Mouse (Mus musculus): Measurements from ENCODE around the gene Rbm45. TPM values are rescaled to one million over a fixed set of nuclear protein-coding genes. Genes with fewer than 3 reads are reported as not detected.
A peak's percentile ranks its signal among the peaks of the same experiment; 100 is the strongest.

Gene Rbm45
- polyA plus RNA-seq, 1 experiment from 2014 or later, result 6.3 TPM

DNA sequence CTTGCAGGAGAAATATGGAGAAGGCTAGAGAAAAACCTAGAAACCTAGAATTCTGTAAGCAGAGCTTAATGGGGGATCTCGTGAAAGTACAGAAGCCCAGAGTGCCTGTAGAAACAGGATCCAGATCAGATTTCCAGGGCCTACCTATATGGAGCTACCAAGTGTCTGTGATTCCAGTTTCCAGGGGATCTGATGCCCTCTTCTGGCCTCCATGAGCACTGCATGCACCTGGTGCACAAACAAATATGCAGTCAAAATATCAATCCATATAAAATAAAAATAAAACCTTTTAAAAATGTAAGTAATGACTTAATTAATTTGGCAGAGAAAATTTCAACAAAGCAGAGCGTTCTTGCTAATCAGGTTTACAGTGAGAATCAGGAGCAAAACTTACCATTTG is 7.7 kb upstream of the Rbm45 start:
- H3K4me2 ChIP-seq (ENCODE audit: low read depth, low read length), result no peak overlapping the region
- DNase-seq, result peak; percentile 30
- 50% methylated on average over 2 of the region's 2 CpGs for WGBS (ENCODE audit: insufficient replicate concordance)

GRCm38 (mm10) chr2:76365811-76366210 is 4.0 kb upstream of the Rbm45 start:
- Histone ChIP-seq H3K27me3 (ENCODE audit: insufficient read depth, low read length) (no peaks in the 10 kb centered on the region), H3K36me3 (replicated peaks; ENCODE audit: insufficient read depth, low read length) (no peaks in the 10 kb centered on the region), H3K4me2 (ENCODE audit: low read depth, low read length) (no peak overlapping the region), H3K27ac (ENCODE audit: low read depth) (no peak overlapping the region), H3K4me3 (ENCODE audit: low read depth, low read length) (no peak overlapping the region), H3K9ac (replicated peaks) (no peak overlapping the region), H3K9me3 (ENCODE audit: low read length) (no peaks in the 10 kb centered on the region), H3K4me1 (ENCODE audit: insufficient read depth) (0 out of 2 replicates have a peak, but pooled peaks cover 3% of the 10 kb centered on the region)
- no peak for TF ChIP-seq CTCF (IDR thresholded peaks at IDR 0.05; ENCODE audit: low read depth)
- TF ChIP-seq EP300 (IDR thresholded peaks at IDR 0.05; ENCODE audit: low read depth), result no peak
- 80% methylated on average over 4 of the region's 4 CpGs for WGBS (ENCODE audit: insufficient replicate concordance)
- no peak for ATAC-seq
- no peak for DNase-seq

More for the DNA sequence above, 7.7 kb upstream of the Rbm45 start:
- Histone ChIP-seq H3K27ac (ENCODE audit: low read depth) (no peak overlapping the region), H3K4me1 (ENCODE audit: insufficient read depth) (no peaks in the 10 kb centered on the region), H3K4me3 (ENCODE audit: low read depth, low read length) (no peak overlapping the region), H3K9me3 (ENCODE audit: low read length) (no peaks in the 10 kb centered on the region), H3K27me3 (ENCODE audit: insufficient read depth, low read length) (no peaks in the 10 kb centered on the region), H3K36me3 (replicated peaks; ENCODE audit: insufficient read depth, low read length) (no peaks in the 10 kb centered on the region), H3K9ac (replicated peaks) (no peak overlapping the region)
- TF ChIP-seq EP300 (IDR thresholded peaks at IDR 0.05; ENCODE audit: low read depth) (no peak), CTCF (IDR thresholded peaks at IDR 0.05; ENCODE audit: low read depth) (peak; percentile 58)
- ATAC-seq, result no peak

- Histone ChIP-seq H3K36me3 (replicated peaks; ENCODE audit: insufficient read depth, low read length) (peaks cover 3% of the 10 kb centered on the region), H3K9ac (replicated peaks) (no peak overlapping the region), H3K9me3 (ENCODE audit: low read length) (no peaks in the 10 kb centered on the region), H3K4me3 (ENCODE audit: low read depth, low read length) (no peak overlapping the region), H3K4me1 (ENCODE audit: insufficient read depth) (0 out of 2 replicates have a peak, but pooled peaks cover 3% of the 10 kb centered on the region), H3K4me2 (ENCODE audit: low read depth, low read length) (no peak overlapping the region), H3K27ac (ENCODE audit: low read depth) (no peak overlapping the region), H3K27me3 (ENCODE audit: insufficient read depth, low read length) (no peaks in the 10 kb centered on the region)
- 15% methylated on average over 9 of the region's 9 CpGs for WGBS (ENCODE audit: insufficient replicate concordance)
- TF ChIP-seq CTCF (IDR thresholded peaks at IDR 0.05; ENCODE audit: low read depth), result peak; percentile 85
- no peak for TF ChIP-seq EP300 (IDR thresholded peaks at IDR 0.05; ENCODE audit: low read depth)
- DNase-seq (peak; percentile 86), ATAC-seq (no peak)
Measured at GRCm38 (mm10) chr2:76367188-76367922, 2.4 kb upstream of the Rbm45 start.

DNA sequence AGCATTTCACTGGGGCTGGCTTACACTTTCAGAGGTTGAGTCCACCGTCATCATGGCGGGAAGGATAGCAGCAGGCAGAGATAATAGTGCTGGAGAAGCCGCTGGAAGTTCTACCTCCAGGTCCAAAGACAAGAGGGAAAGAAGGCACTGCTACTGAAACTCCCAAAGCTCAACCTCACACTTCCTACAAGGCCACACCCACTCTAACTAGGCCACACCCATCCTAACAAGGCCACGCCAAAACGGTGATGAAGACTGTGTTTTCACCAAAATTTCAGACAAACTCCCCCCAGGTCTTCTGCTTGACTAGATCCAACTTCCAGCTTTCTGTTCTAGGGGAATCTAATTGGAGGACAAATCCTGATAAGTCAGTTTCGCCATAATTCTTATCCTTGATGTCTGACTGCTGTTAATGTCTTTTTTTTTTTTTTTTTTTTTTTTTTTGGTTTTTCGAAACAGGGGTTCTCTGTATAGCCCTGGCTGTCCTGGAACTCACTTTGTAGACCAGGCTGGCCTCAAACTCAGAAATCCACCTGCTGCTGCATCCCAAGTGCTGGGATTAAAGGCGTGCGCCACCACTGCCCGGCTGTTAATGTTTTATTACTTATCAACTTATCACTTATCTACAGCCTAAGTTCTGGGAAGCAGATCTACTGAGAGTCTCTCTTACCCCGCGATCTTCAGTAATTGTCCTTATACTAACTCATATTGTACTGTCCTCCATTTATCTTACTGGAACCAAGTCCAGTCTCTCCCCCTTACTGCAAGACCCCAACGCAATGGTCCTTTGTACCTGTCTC is 723 bp upstream of the Rbm45 start:
- Histone ChIP-seq H3K36me3 (replicated peaks; ENCODE audit: insufficient read depth, low read length) (peaks cover 14% of the 10 kb centered on the region), H3K4me2 (ENCODE audit: low read depth, low read length) (no peak overlapping the region), H3K4me3 (ENCODE audit: low read depth, low read length) (no peak overlapping the region), H3K27me3 (ENCODE audit: insufficient read depth, low read length) (no peaks in the 10 kb centered on the region), H3K9ac (replicated peaks) (no peak overlapping the region), H3K9me3 (ENCODE audit: low read length) (no peaks in the 10 kb centered on the region), H3K4me1 (ENCODE audit: insufficient read depth) (0 out of 2 replicates have a peak, but pooled peaks cover 3% of the 10 kb centered on the region), H3K27ac (ENCODE audit: low read depth) (no peak overlapping the region)
- WGBS (ENCODE audit: insufficient replicate concordance), result 61% methylated on average over 13 of the region's 13 CpGs
- DNase-seq (no peak), ATAC-seq (no peak)
- no peak for TF ChIP-seq EP300 (IDR thresholded peaks at IDR 0.05; ENCODE audit: low read depth)
- no peak for TF ChIP-seq CTCF (IDR thresholded peaks at IDR 0.05; ENCODE audit: low read depth)

- ATAC-seq (peak; percentile 20; the same call in 1 of the 2 replicates), DNase-seq (no peak)
- Histone ChIP-seq H3K4me3 (ENCODE audit: low read depth, low read length) (peak overlapping the region; percentile 95), H3K27ac (ENCODE audit: low read depth) (peak overlapping the region; percentile 78), H3K4me2 (ENCODE audit: low read depth, low read length) (peak overlapping the region; percentile 83), H3K9ac (replicated peaks) (peak overlapping the region; percentile 90), H3K4me1 (ENCODE audit: insufficient read depth) (0 out of 2 replicates have a peak, but pooled peaks cover 3% of the 10 kb centered on the region), H3K36me3 (replicated peaks; ENCODE audit: insufficient read depth, low read length) (peaks cover 24% of the 10 kb centered on the region), H3K27me3 (ENCODE audit: insufficient read depth, low read length) (no peaks in the 10 kb centered on the region), H3K9me3 (ENCODE audit: low read length) (no peaks in the 10 kb centered on the region)
- no peak for TF ChIP-seq EP300 (IDR thresholded peaks at IDR 0.05; ENCODE audit: low read depth)
- no peak for TF ChIP-seq CTCF (IDR thresholded peaks at IDR 0.05; ENCODE audit: low read depth)
- 2% methylated on average over 7 of the region's 7 CpGs for WGBS (ENCODE audit: insufficient replicate concordance)
Measured at GRCm38 (mm10) chr2:76370656-76370922, 805 bp downstream of the Rbm45 start.

DNA sequence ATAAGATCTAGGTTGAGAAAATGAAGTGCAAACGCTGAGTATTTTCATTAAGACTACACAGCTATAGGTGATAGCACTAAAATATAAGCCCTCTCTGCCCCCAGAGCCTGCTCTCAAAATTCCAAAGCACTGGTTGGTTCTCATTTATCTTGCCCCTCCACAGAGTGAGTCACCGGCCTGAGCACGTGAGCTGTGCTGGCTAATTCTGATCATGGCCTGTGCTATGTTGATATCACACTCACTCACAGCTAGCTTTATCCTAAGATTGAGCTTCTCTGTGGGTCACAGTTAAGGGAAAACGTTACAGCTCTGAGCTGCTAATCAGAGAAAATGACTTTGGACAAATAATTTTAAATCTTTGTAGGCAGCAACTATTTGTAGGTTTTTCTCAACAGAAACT is 2.5 kb downstream of the Rbm45 start:
- Histone ChIP-seq H3K27ac (ENCODE audit: low read depth) (no peak overlapping the region), H3K4me2 (ENCODE audit: low read depth, low read length) (no peak overlapping the region), H3K9ac (replicated peaks) (no peak overlapping the region), H3K36me3 (replicated peaks; ENCODE audit: insufficient read depth, low read length) (peaks cover 32% of the 10 kb centered on the region), H3K9me3 (ENCODE audit: low read length) (no peaks in the 10 kb centered on the region), H3K27me3 (ENCODE audit: insufficient read depth, low read length) (no peaks in the 10 kb centered on the region), H3K4me1 (ENCODE audit: insufficient read depth) (0 out of 2 replicates have a peak, but pooled peaks cover 3% of the 10 kb centered on the region), H3K4me3 (ENCODE audit: low read depth, low read length) (no peak overlapping the region)
- DNase-seq (no peak), ATAC-seq (peak; percentile 43; the same call in 1 of the 2 replicates)
- 56% methylated on average over 4 of the region's 4 CpGs for WGBS (ENCODE audit: insufficient replicate concordance)
- TF ChIP-seq EP300 (IDR thresholded peaks at IDR 0.05; ENCODE audit: low read depth), result peak; percentile 75
- no peak for TF ChIP-seq CTCF (IDR thresholded peaks at IDR 0.05; ENCODE audit: low read depth)
